Mouse (Mus musculus) heart, postnatal 25 days (tissue): ENCODE measurements around the gene Eipr1. TPM values are rescaled to one million over a fixed set of nuclear protein-coding genes. Genes with fewer than 3 reads are reported as not detected.
"Not testable (repeated sequence)": the region's sequence is repeated elsewhere in the genome, so short reads cannot be mapped to it uniquely, and the experiment has no call there.

Source experiments
- DNase-seq: peaks from one replicate; pipeline ENCODE4 v3.0.0; 2022; ENCODE audit warnings: low spot score
- intact Hi-C: fragments of 180-260 bp; cut with DNase I; formaldehyde crosslinking; loops from one replicate; pipeline ENCODE4 v1.15.1; 2025
- total RNA-seq, 2 experiments: library from RNA; stranded (reverse); gene quantifications; 2 replicates each; pipeline ENCODE4 v1.2.3; 2021

Eipr1 gene
- total RNA-seq, 2 experiments from 2014 or later, result 8.5 to 9.4 TPM

DNA sequence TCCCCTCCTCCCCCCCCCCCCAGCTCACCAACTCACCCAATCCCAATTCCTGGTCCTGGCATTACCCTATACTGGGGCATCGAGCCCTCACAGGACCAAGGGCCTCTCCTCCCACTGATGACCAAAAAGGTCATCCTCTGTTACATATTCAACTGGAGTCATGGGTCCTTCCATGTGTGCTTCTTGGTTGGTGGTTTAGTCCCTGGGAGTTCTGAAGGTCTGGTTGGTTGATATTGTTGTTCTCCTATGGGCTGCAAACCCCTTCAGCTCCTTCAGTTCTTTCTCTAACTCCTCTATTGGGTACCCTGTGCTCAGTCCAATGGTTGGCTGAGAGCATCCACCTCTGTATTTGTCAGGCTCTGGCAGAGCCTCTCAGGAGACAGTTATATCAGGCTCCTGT, 162.5 kb downstream of the Eipr1 start:
- intact Hi-C loops, DNase-seq: not testable (repeated sequence)

Other genes with a start within 250 kb of the Eipr1 start
- gene Dcdc2c, start 199.4 kb upstream of the Eipr1 start, total RNA-seq, result not detected
- not detected for gene Allc, start 169.3 kb upstream of the Eipr1 start, total RNA-seq
- 10 to 100 TPM; 14.7 to 21.4 TPM for gene Colec11, start 128.4 kb upstream of the Eipr1 start, total RNA-seq
- 100 to 1,000 TPM; 289 to 342 TPM for gene Rps7, start 115.8 kb upstream of the Eipr1 start, total RNA-seq
- 1 to 10 TPM; 7.1 to 8.2 TPM for gene Rnaseh1, start 102.2 kb upstream of the Eipr1 start, total RNA-seq
- gene Adi1, start 76.6 kb upstream of the Eipr1 start, total RNA-seq, result 10 to 100 TPM; 41.0 to 43.8 TPM
- gene Trappc12, start 1.3 kb upstream of the Eipr1 start, total RNA-seq, result 10 to 100 TPM; 19.4 to 21.5 TPM